Mouse (Mus musculus): ENCODE results near the gene Fbxo31.

DNA sequence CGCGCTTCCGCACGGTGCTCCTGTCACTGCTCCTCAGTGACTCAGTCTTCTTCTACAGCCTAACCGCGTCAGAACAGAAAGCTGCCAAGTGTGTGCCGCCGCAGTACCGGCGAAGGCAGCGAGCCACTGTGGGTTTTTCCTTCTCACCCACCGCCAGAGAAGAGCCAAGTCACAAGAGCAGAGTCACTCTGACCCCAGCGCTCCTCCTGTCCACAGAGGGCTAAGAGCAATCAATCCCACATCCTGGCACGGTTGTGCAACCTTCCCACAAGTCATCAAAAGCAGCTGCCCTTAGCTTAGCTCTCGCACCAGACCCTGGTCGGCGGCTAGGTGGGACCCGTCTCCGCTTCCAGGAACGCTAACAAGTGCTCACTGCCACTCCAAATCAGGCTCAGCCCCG is 8.3 kb downstream of the Fbxo31 start:
- TF ChIP-seq CTCF (IDR thresholded peaks at IDR 0.05; ENCODE audit: low read depth, low read length) (no peak), POLR2A (IDR thresholded peaks at IDR 0.05; ENCODE audit: extremely low read depth, insufficient read depth, low read length) (no peak)
